Mouse (Mus musculus): ENCODE results near the gene Tyw1. TPM values are rescaled to one million over a fixed set of nuclear protein-coding genes. Genes with fewer than 3 reads are reported as not detected.

The Tyw1 gene
- total and polyA plus RNA-seq, 3 experiments: 34.7 to 46.5 (median 37.1) TPM

- Histone ChIP-seq H3K27me3 (replicated peaks) (no peaks in the 10 kb centered on the region), H3K27ac (ENCODE audit: insufficient read depth, low read depth) (no peak overlapping the region), H3K9ac (ENCODE audit: insufficient read depth, low read depth) (no peak overlapping the region), H3K9me3 (replicated peaks; ENCODE audit: low read length) (no peaks in the 10 kb centered on the region), H3K79me2 (replicated peaks; ENCODE audit: control insufficient read depth, extremely low read depth, insufficient read depth, poor library complexity, severe bottlenecking) (no peaks in the 10 kb centered on the region), H3K4me1 (ENCODE audit: control insufficient read depth in 1 of 2, insufficient read depth in 2 of 2) (no peaks in the 10 kb centered on the region), H3K4me2 (ENCODE audit: insufficient read depth, low read depth, poor library complexity, severe bottlenecking) (no peak overlapping the region), H3K36me3 (replicated peaks in 1 of 2; ENCODE audit: control insufficient read depth in 1 of 2, insufficient read depth in 1 of 2, low read length in 1 of 2) (no peaks in the 10 kb centered on the region), H3K4me3 (replicated peaks in 1 of 3; ENCODE audit: low read depth in 2 of 3, low read length in 2 of 3, poor library complexity in 1 of 3) (no peak overlapping the region)
- TF ChIP-seq JUN (IDR thresholded peaks at IDR 0.05; ENCODE audit: insufficient read depth, low read depth, low read length): no peak
- no peak for TF ChIP-seq MAFK (IDR thresholded peaks at IDR 0.05; ENCODE audit: insufficient replicate concordance, low read length)
- TF ChIP-seq EP300 (IDR thresholded peaks at IDR 0.05; ENCODE audit: low read length): no peak
- no peak for TF ChIP-seq ZNF384 (IDR thresholded peaks at IDR 0.05; ENCODE audit: low read depth, low read length)
- no peak for TF ChIP-seq ZKSCAN1 (IDR thresholded peaks at IDR 0.05; ENCODE audit: borderline replicate concordance, low read depth, low read length)
- no peak for TF ChIP-seq BHLHE40 (IDR thresholded peaks at IDR 0.05; ENCODE audit: low read depth, low read length)
- no peak for TF ChIP-seq ZMIZ1 (IDR thresholded peaks at IDR 0.05; ENCODE audit: low read depth, low read length)
- no peak for TF ChIP-seq JUND (conservative IDR thresholded peaks at IDR 0.05; ENCODE audit: low read depth, low read length)
- TF ChIP-seq GABPA (IDR thresholded peaks at IDR 0.05; ENCODE audit: insufficient replicate concordance, low read depth, low read length): no peak
- no peak for TF ChIP-seq CTCF (conservative IDR thresholded peaks at IDR 0.05 in 1 of 2, IDR thresholded peaks at IDR 0.05 in 1 of 2; ENCODE audit: low read depth in 2 of 2, low read length in 2 of 2)
- in situ Hi-C loops (cut with MboI; ENCODE audit: low pct_ligation_motif_present, low pct_unique_long_range_greater_than_20kb, low sequenced_read_pairs) (no loop called here), dilution Hi-C loops (cut with MboI; ENCODE audit: extremely low pct_ligation_motif_present, extremely low pct_unique_long_range_greater_than_20kb, low sequenced_read_pairs) (no loop called here)
- DNase-seq (ENCODE audit: extremely low read depth): no peak
Measured at GRCm38 (mm10) chr5:130375411-130375810, 120.0 kb downstream of the Tyw1 start.

GRCm38 (mm10) chr5:130384222-130384912, 128.9 kb downstream of the Tyw1 start, which contains the start of gene A330070K13Rik:
Gene A330070K13Rik (minus strand): TSS chr5:130384631.
- no peak for TF ChIP-seq MAFK (IDR thresholded peaks at IDR 0.05; ENCODE audit: insufficient replicate concordance, low read length)
- TF ChIP-seq UBTF (IDR thresholded peaks at IDR 0.05; ENCODE audit: low read depth, low read length): no peak
- TF ChIP-seq MYC (IDR thresholded peaks at IDR 0.05; ENCODE audit: low read depth, low read length): no peak
- TF ChIP-seq CHD1 (IDR thresholded peaks at IDR 0.05; ENCODE audit: low read depth, low read length): no peak
- no peak for TF ChIP-seq EP300 (IDR thresholded peaks at IDR 0.05; ENCODE audit: low read length)
- no peak for TF ChIP-seq MAX (IDR thresholded peaks at IDR 0.05; ENCODE audit: low read length)
- TF ChIP-seq USF1 (IDR thresholded peaks at IDR 0.05; ENCODE audit: low read depth, low read length): no peak
- no peak for TF ChIP-seq USF2 (conservative IDR thresholded peaks at IDR 0.05; ENCODE audit: low read depth, low read length)
- TF ChIP-seq GABPA (IDR thresholded peaks at IDR 0.05; ENCODE audit: insufficient replicate concordance, low read depth, low read length): no peak
- TF ChIP-seq MAZ (IDR thresholded peaks at IDR 0.05; ENCODE audit: low read depth, low read length): no peak
- no peak for TF ChIP-seq JUND (conservative IDR thresholded peaks at IDR 0.05; ENCODE audit: low read depth, low read length)
- no peak for TF ChIP-seq POLR2A (IDR thresholded peaks at IDR 0.05; ENCODE audit: low read depth, low read length)
- TF ChIP-seq JUN (IDR thresholded peaks at IDR 0.05; ENCODE audit: insufficient read depth, low read depth, low read length): no peak
- no peak for TF ChIP-seq CTCF (conservative IDR thresholded peaks at IDR 0.05 in 1 of 2, IDR thresholded peaks at IDR 0.05 in 1 of 2; ENCODE audit: low read depth in 2 of 2, low read length in 2 of 2)
- dilution Hi-C loops (cut with MboI; ENCODE audit: extremely low pct_ligation_motif_present, extremely low pct_unique_long_range_greater_than_20kb, low sequenced_read_pairs): no loop called here
- H3K9me3 ChIP-seq (replicated peaks; ENCODE audit: low read length): peaks cover 2% of the 10 kb centered on the region
- H3K79me2 ChIP-seq (replicated peaks; ENCODE audit: control insufficient read depth, extremely low read depth, insufficient read depth, poor library complexity, severe bottlenecking): no peaks in the 10 kb centered on the region
- H3K27me3 ChIP-seq (replicated peaks): peaks cover 30% of the 10 kb centered on the region
- H3K4me3 ChIP-seq (replicated peaks in 1 of 3; ENCODE audit: low read depth in 2 of 3, low read length in 2 of 3, poor library complexity in 1 of 3): no peak within 1 kb of the TSS
- H3K4me2 ChIP-seq (ENCODE audit: insufficient read depth, low read depth, poor library complexity, severe bottlenecking): no peak within 1 kb of the TSS
- no peak within 1 kb of the TSS for H3K27ac ChIP-seq (ENCODE audit: insufficient read depth, low read depth)
- no peak for DNase-seq (ENCODE audit: extremely low read depth)
- H3K4me1 ChIP-seq (ENCODE audit: control insufficient read depth in 1 of 2, insufficient read depth in 2 of 2): no peaks in the 10 kb centered on the region
- in situ Hi-C loops (cut with MboI; ENCODE audit: low pct_ligation_motif_present, low pct_unique_long_range_greater_than_20kb, low sequenced_read_pairs): no loop called here
- H3K9ac ChIP-seq (ENCODE audit: insufficient read depth, low read depth): no peak within 1 kb of the TSS
- no peaks in the 10 kb centered on the region for H3K36me3 ChIP-seq (replicated peaks in 1 of 2; ENCODE audit: control insufficient read depth in 1 of 2, insufficient read depth in 1 of 2, low read length in 1 of 2)
